Mouse (Mus musculus) C2C12 (cell line): ENCODE measurements around the gene Tnfsf10.

Experiments used
- CTCF ChIP-seq: IDR thresholded peaks from one replicate; pipeline ENCODE4 v1.5.1; 2011; ENCODE audit not compliant: control insufficient read depth, insufficient read depth, insufficient read length
- FOSL1 ChIP-seq: IDR thresholded peaks from one replicate; pipeline ENCODE4 v1.8.0; 2011; ENCODE audit warnings: mild to moderate bottlenecking, low read length; ENCODE audit not compliant: poor library complexity, insufficient read depth, severe bottlenecking
- USF1 ChIP-seq: IDR thresholded peaks from one replicate; pipeline ENCODE4 v1.6.1; 2011; ENCODE audit warnings: low read depth, mild to moderate bottlenecking, control low read depth, moderate library complexity

DNA sequence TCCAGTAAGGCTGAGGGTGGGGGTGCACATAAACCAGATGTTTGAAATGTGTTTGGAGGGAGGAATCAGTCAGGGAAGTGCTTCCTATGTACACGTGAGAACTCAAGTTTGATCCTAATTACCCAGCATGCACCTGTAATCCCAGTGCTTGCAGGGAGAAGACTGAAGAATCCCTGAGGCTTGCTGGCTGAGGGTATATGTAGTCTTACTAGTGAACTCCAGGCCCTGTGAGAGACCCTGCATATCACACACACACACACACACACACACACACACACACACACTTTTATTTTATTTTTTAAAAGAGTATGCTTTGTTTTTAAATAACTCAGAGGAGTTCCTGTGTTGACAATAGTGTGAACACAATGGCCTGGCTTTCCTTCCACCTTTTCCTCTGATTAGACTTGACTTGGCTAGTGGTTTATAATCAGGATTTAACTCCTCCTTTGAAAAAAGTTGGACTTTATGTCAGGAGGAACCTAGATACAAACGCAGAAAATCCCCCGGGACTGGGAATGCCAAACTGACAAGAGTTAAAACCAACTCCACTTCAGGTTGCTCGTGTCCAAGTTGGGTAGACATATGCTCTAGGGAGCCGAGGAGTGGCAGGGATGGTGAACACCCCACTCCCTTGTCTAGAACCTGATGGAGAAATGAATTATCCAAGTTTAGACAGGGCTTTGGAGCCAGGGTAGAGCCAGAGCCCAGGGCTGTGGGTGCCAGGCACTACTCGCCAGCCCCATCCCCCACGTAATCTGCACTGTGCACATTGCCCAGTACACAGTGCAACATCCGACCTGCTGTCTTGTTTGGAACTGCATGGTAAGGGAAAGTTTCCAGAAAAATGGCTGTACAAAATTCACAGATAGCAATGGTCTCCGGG is 4.0 kb downstream of the Tnfsf10 start:
- TF ChIP-seq CTCF (no peak), USF1 (no peak), FOSL1 (no peak)
